Mouse (Mus musculus): Measurements from ENCODE around the gene Vmn1r5.
"Not testable (repeated sequence)": the region's sequence is repeated elsewhere in the genome, so short reads cannot be mapped to it uniquely, and the experiment has no call there.

Gene Vmn1r5

GRCm38 (mm10) chr6:56969973-56970372 lies at the start of gene Vmn1r5:
Gene Vmn1r5, plus strand, starts transcription at chr6:56970273.
- DNase-seq (ENCODE audit: low spot score in 2 of 2): no peak

GRCm38 (mm10) chr6:56923331-56923725 lies 46.7 kb upstream of the Vmn1r5 start:
- DNase-seq (ENCODE audit: low spot score in 2 of 2): no peak

- DNase-seq (ENCODE audit: low spot score in 2 of 2): peak; percentile 91 to 92
These were observed 46.1 kb upstream of the Vmn1r5 start, which contains the start of the genes Nt5c3 and Vmn1r4 for GRCm38 (mm10) chr6:56923726-56924707. Gene Nt5c3, minus strand, starts transcription at chr6:56923932. Gene Vmn1r4, plus strand, starts transcription at chr6:56924015.

GRCm38 (mm10) chr6:56931648-56932415 lies 38.2 kb upstream of the Vmn1r5 start:
- no peak for DNase-seq (ENCODE audit: low spot score in 2 of 2)

GRCm38 (mm10) chr6:56932464-56932863 lies 37.6 kb upstream of the Vmn1r5 start:
- no peak for DNase-seq (ENCODE audit: low spot score in 2 of 2)

GRCm38 (mm10) chr6:56934366-56934765 lies 35.7 kb upstream of the Vmn1r5 start:
- DNase-seq (ENCODE audit: low spot score in 2 of 2): no peak

- DNase-seq (ENCODE audit: low spot score in 2 of 2): no peak
These were observed 13.6 kb upstream of the Vmn1r5 start for GRCm38 (mm10) chr6:56956436-56956835.

- DNase-seq (ENCODE audit: low spot score in 2 of 2): no peak
These were observed 26.9 kb downstream of the Vmn1r5 start, which contains the start of gene Vmn1r6 for GRCm38 (mm10) chr6:56996943-56997342. Gene Vmn1r6, plus strand, starts transcription at chr6:56997243.

- DNase-seq (ENCODE audit: low spot score in 2 of 2): not testable (repeated sequence)
These were observed 55.2 kb downstream of the Vmn1r5 start, which contains the start of gene Vmn1r7 for GRCm38 (mm10) chr6:57025224-57025623. Gene Vmn1r7, minus strand, starts transcription at chr6:57025324.

GRCm38 (mm10) chr6:57031984-57032383 lies 61.9 kb downstream of the Vmn1r5 start, which contains the start of gene Vmn1r8:
Gene Vmn1r8, plus strand, starts transcription at chr6:57032284.
- no peak for DNase-seq (ENCODE audit: low spot score in 2 of 2)

- no peak for DNase-seq (ENCODE audit: low spot score in 2 of 2)
These were observed 64.6 kb downstream of the Vmn1r5 start for GRCm38 (mm10) chr6:57034674-57035073.

All from frontal cortex, postnatal 10 days (tissue).